Mouse (Mus musculus): Measurements from ENCODE around the gene Cnih2. TPM values are rescaled to one million over a fixed set of nuclear protein-coding genes. Genes with fewer than 3 reads are reported as not detected.
"Not testable (repeated sequence)": the region's sequence is repeated elsewhere in the genome, so short reads cannot be mapped to it uniquely, and the experiment has no call there.

Cnih2 gene
- polyA plus RNA-seq, 1 experiment = 3.7 TPM

DNA sequence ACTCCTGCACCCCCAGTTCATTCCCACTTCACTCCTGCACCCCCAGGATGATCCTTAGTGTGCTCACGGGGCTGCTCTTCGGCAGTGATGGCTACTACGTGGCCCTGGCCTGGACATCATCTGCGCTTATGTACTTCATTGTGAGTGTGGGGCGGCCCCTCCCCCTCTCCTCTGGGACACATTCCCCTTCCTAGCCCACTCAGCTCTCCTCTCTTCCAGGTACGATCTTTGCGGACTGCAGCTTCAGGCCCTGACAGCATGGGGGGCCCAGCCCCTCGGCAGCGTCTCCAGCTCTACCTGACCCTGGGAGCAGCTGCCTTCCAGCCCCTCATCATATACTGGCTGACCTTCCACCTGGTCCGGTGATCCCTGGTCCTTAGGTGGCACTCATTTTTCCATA is 6.2 kb downstream of the Cnih2 start:
- Histone ChIP-seq H3K4me1 (ENCODE audit: control insufficient read depth, insufficient read depth, low read length) (no peaks in the 10 kb centered on the region), H3K27me3 (ENCODE audit: control insufficient read depth, insufficient read depth, low read length, poor library complexity, severe bottlenecking) (no peaks in the 10 kb centered on the region), H3K36me3 (ENCODE audit: control insufficient read depth, insufficient read depth, low read length, poor library complexity, severe bottlenecking) (no peaks in the 10 kb centered on the region), H3K9ac (ENCODE audit: low read depth, poor library complexity, severe bottlenecking) (no peak overlapping the region), H3K27ac (ENCODE audit: insufficient read depth, low read length) (no peak overlapping the region), H3K9me3 (replicated peaks; ENCODE audit: control insufficient read depth, insufficient read depth, low read length, poor library complexity, severe bottlenecking) (no peaks in the 10 kb centered on the region), H3K4me3 (ENCODE audit: low read depth, low read length) (no peak overlapping the region)
- TF ChIP-seq POLR2A (IDR thresholded peaks at IDR 0.05; ENCODE audit: insufficient read depth, low read length) (no peak), CTCF (IDR thresholded peaks at IDR 0.05; ENCODE audit: low read depth, low read length) (no peak), EP300 (IDR thresholded peaks at IDR 0.05; ENCODE audit: insufficient read depth, low read depth, low read length) (no peak)

DNA sequence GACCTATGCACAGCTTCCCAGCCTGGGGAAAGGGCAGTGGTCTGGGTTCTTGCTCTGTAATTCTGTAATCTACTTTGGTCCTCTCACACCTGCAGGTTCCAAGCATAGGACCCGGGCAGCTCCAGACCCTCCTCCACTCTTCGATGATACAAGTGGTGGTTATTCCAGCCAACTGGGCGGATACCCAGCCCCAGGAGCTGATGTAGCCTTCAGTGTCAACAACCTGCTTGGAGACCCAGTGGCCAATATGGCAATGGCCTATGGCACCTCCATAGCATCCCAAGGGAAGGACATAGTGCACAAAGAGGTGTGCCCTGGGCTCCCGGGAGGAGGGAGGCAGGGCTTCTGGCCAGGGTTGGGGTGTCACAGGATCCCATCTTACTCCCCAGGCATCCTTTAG is 9.0 kb downstream of the Cnih2 start:
- H3K9me3 ChIP-seq (replicated peaks; ENCODE audit: control insufficient read depth, insufficient read depth, low read length, poor library complexity, severe bottlenecking) = no peaks in the 10 kb centered on the region
- no peaks in the 10 kb centered on the region for H3K4me1 ChIP-seq (ENCODE audit: control insufficient read depth, insufficient read depth, low read length)
- H3K9ac ChIP-seq (ENCODE audit: low read depth, poor library complexity, severe bottlenecking) = no peak overlapping the region

DNA sequence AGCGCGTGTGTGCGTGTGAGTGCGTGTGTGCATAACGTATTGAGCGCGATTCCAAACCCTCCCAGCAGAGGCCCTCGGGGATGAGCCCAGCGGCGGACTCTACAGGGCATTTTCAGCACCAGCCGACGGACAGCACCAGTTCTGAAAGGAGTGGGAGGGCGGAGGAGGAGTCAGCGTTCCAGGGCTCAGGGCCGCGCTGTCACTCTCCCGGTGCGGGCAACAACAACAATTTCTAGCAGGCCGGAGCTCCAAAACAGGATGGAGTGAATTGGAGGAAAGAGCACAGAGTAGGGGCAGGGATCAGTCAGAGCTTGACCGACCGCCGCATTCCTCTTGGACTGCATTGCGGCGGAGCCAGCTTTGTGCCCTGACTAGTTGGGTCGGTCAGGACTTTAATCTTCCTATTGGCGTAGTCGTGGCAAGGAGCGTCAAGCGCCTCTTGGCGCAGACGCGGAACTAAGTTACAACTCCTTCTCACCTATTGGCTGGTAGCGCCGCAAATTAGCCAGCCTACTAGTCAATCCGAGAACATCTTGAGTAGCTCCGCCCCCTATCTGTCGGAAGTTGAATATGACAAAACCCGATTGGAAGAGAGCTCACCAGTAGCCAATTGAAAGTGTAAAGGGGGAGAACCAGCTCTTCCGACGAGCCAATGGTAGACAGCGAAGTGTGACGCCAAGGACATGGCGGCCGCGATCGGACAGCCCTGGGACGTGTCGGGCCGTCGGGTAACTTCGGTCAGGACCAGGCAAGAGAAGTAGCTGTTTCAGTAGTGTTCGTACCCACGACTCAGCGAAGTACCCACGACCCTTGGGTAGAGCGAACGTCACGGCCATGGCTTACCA is 10.2 kb downstream of the Cnih2 start, which contains the start of gene Yif1a:
Gene Yif1a (plus strand): TSS at position 655 of the 845 bp plus-strand sequence.
- Histone ChIP-seq H3K4me1 (ENCODE audit: control insufficient read depth, insufficient read depth, low read length) (no peaks in the 10 kb centered on the region), H3K27me3 (ENCODE audit: control insufficient read depth, insufficient read depth, low read length, poor library complexity, severe bottlenecking) (no peaks in the 10 kb centered on the region), H3K9ac (ENCODE audit: low read depth, poor library complexity, severe bottlenecking) (peak within 1 kb of the TSS; percentile 44), H3K36me3 (ENCODE audit: control insufficient read depth, insufficient read depth, low read length, poor library complexity, severe bottlenecking) (no peaks in the 10 kb centered on the region), H3K27ac (ENCODE audit: insufficient read depth, low read length) (no peak within 1 kb of the TSS), H3K4me3 (ENCODE audit: low read depth, low read length) (peak within 1 kb of the TSS; percentile 93), H3K9me3 (replicated peaks; ENCODE audit: control insufficient read depth, insufficient read depth, low read length, poor library complexity, severe bottlenecking) (no peaks in the 10 kb centered on the region)
- TF ChIP-seq CTCF (IDR thresholded peaks at IDR 0.05; ENCODE audit: low read depth, low read length) = peak; percentile 49
- TF ChIP-seq POLR2A (IDR thresholded peaks at IDR 0.05; ENCODE audit: insufficient read depth, low read length) = peak; percentile 69
- TF ChIP-seq EP300 (IDR thresholded peaks at IDR 0.05; ENCODE audit: insufficient read depth, low read depth, low read length) = 0 out of 2 replicates have a peak, but pooled peaks have one; percentile 9

More for the DNA sequence above, 9.0 kb downstream of the Cnih2 start:
- no peak for TF ChIP-seq EP300 (IDR thresholded peaks at IDR 0.05; ENCODE audit: insufficient read depth, low read depth, low read length)
- no peak for TF ChIP-seq POLR2A (IDR thresholded peaks at IDR 0.05; ENCODE audit: insufficient read depth, low read length)
- TF ChIP-seq CTCF (IDR thresholded peaks at IDR 0.05; ENCODE audit: low read depth, low read length) = no peak
- no peaks in the 10 kb centered on the region for H3K27me3 ChIP-seq (ENCODE audit: control insufficient read depth, insufficient read depth, low read length, poor library complexity, severe bottlenecking)
- no peaks in the 10 kb centered on the region for H3K36me3 ChIP-seq (ENCODE audit: control insufficient read depth, insufficient read depth, low read length, poor library complexity, severe bottlenecking)
- no peak overlapping the region for H3K27ac ChIP-seq (ENCODE audit: insufficient read depth, low read length)
- H3K4me3 ChIP-seq (ENCODE audit: low read depth, low read length) = peak overlapping the region; percentile 93

DNA sequence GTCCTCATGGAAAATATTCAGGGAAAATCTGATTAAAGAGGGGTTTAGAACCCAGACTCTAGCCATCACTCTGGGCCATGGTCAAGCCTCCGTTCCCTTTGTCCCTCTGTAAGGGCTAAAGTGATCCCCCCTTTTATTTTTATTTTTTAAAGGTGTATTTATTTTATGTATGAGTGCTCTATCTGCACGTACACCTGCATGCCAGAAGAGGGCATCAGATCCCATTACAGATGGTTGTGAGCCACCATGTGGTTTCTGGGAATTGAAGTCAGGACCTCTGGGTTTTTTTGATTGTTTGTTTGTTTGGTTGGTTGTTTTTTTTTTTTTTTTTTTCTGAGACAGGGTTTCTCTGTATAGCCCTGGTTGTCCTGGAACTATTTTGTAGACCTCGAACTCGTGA is 11.8 kb downstream of the Cnih2 start:
- H3K9me3 ChIP-seq (replicated peaks; ENCODE audit: control insufficient read depth, insufficient read depth, low read length, poor library complexity, severe bottlenecking); H3K4me1 ChIP-seq (ENCODE audit: control insufficient read depth, insufficient read depth, low read length); H3K36me3 ChIP-seq (ENCODE audit: control insufficient read depth, insufficient read depth, low read length, poor library complexity, severe bottlenecking); H3K9ac ChIP-seq (ENCODE audit: low read depth, poor library complexity, severe bottlenecking); H3K4me3 ChIP-seq (ENCODE audit: low read depth, low read length); H3K27me3 ChIP-seq (ENCODE audit: control insufficient read depth, insufficient read depth, low read length, poor library complexity, severe bottlenecking); H3K27ac ChIP-seq (ENCODE audit: insufficient read depth, low read length): not testable (repeated sequence)

DNA sequence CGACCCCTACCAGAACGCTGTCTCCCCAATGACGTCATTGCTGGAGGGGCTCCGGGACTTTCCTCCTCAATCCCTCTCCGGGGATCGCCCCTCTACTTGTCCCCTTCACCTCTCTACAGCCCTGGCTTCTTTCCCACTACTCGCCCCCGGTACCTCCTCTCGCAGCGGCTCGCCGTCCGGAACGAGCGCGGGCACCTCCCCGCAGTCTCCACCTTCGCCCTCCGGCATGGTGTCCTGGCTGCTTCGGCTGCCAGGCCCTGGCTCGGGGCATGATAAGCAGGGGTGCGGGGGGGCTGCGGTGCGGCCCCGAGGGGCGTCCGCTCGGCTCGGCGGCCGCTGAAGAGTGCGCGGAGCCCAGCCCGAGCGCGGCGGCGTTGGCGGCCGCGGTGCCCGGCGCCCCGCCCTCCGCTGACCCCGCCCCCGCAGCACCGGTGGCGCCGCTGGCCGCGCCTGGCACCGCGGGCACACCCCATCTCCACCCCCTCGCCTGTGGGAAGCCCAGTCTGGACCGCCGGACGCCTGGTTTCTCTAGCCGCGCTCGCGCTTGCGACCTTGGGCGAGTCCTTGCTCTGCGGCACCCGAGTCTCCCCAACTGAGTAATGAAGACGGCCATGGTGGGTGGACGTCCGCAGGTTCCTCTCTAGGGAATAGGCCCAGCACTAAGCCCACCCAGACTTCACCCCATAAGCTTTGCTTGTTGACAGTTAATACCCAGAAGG is 13.0 kb downstream of the Cnih2 start, which contains the start of gene Tmem151a:
Gene Tmem151a (minus strand): TSS at position 387 of the 719 bp plus-strand sequence.
- Histone ChIP-seq H3K4me3 (ENCODE audit: low read depth, low read length) (peak within 1 kb of the TSS; percentile 73), H3K27me3 (ENCODE audit: control insufficient read depth, insufficient read depth, low read length, poor library complexity, severe bottlenecking) (no peaks in the 10 kb centered on the region), H3K9ac (ENCODE audit: low read depth, poor library complexity, severe bottlenecking) (peak within 1 kb of the TSS; percentile 58), H3K9me3 (replicated peaks; ENCODE audit: control insufficient read depth, insufficient read depth, low read length, poor library complexity, severe bottlenecking) (no peaks in the 10 kb centered on the region), H3K27ac (ENCODE audit: insufficient read depth, low read length) (no peak within 1 kb of the TSS), H3K4me1 (ENCODE audit: control insufficient read depth, insufficient read depth, low read length) (no peaks in the 10 kb centered on the region), H3K36me3 (ENCODE audit: control insufficient read depth, insufficient read depth, low read length, poor library complexity, severe bottlenecking) (no peaks in the 10 kb centered on the region)
- TF ChIP-seq POLR2A (IDR thresholded peaks at IDR 0.05; ENCODE audit: insufficient read depth, low read length) = no peak
- TF ChIP-seq CTCF (IDR thresholded peaks at IDR 0.05; ENCODE audit: low read depth, low read length) = no peak
- TF ChIP-seq EP300 (IDR thresholded peaks at IDR 0.05; ENCODE audit: insufficient read depth, low read depth, low read length) = no peak

DNA sequence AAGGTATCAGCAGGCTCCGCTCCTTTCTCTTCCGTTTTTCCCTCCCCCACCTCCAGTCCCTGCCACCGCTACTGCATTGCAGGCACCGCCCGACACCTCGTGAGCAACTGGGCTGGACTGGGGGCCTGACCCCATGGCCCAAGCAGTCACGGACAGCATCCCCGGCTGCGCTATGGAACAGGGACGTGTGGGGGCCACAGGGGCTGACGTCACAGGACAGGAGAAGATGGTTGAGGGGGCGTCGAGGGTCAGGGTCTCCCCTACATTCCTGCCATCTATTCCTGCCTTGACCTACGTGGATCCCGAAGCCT is 13.5 kb downstream of the Cnih2 start:
- Histone ChIP-seq H3K27ac (ENCODE audit: insufficient read depth, low read length) (no peak overlapping the region), H3K9ac (ENCODE audit: low read depth, poor library complexity, severe bottlenecking) (peak overlapping the region; percentile 58)

More for the DNA sequence above, 13.5 kb downstream of the Cnih2 start:
- Histone ChIP-seq H3K4me3 (ENCODE audit: low read depth, low read length) (peak overlapping the region; percentile 68), H3K27me3 (ENCODE audit: control insufficient read depth, insufficient read depth, low read length, poor library complexity, severe bottlenecking) (no peaks in the 10 kb centered on the region), H3K9me3 (replicated peaks; ENCODE audit: control insufficient read depth, insufficient read depth, low read length, poor library complexity, severe bottlenecking) (no peaks in the 10 kb centered on the region), H3K4me1 (ENCODE audit: control insufficient read depth, insufficient read depth, low read length) (no peaks in the 10 kb centered on the region), H3K36me3 (ENCODE audit: control insufficient read depth, insufficient read depth, low read length, poor library complexity, severe bottlenecking) (no peaks in the 10 kb centered on the region)
- TF ChIP-seq EP300 (IDR thresholded peaks at IDR 0.05; ENCODE audit: insufficient read depth, low read depth, low read length) (no peak), CTCF (IDR thresholded peaks at IDR 0.05; ENCODE audit: low read depth, low read length) (no peak), POLR2A (IDR thresholded peaks at IDR 0.05; ENCODE audit: insufficient read depth, low read length) (no peak)
